Mouse (Mus musculus): Measurements from ENCODE around the gene Podn. TPM values are rescaled to one million over a fixed set of nuclear protein-coding genes. Genes with fewer than 3 reads are reported as not detected.

The Podn gene
- polyA plus RNA-seq, 1 experiment: 1.5 TPM

DNA sequence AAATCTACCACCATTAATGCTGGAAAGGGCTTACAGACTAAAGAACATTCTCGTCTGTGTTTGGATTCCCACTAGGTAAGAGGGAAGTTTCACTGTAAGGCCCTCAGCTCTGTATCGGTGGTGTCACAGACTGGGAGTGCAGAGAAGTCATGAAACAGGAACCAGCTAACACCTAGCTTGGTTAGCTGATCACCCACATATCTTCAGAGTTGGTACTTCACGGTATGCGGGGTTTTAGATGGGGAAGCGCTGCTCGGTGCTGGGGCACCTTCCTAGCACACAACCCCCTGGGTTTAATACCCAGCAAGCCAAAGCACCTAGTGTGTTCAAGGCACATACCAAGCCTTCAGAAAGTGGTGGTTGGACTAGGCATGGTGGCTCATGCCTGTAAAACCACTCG lies 29.0 kb downstream of the Podn start:
- Histone ChIP-seq H3K27me3 (ENCODE audit: control insufficient read depth, insufficient read depth, low read length) (no peaks in the 10 kb centered on the region), H3K4me3 (ENCODE audit: control insufficient read depth, low read depth, low read length) (no peak overlapping the region), H3K27ac (ENCODE audit: control insufficient read depth, insufficient read depth, low read depth, low read length) (no peak overlapping the region), H3K36me3 (ENCODE audit: control insufficient read depth, insufficient read depth, low read length) (no peaks in the 10 kb centered on the region; the same call in 1 of the 2 replicates), H3K4me1 (ENCODE audit: control insufficient read depth, insufficient read depth, low read length) (peaks cover 4% of the 10 kb centered on the region)
- TF ChIP-seq POLR2A (IDR thresholded peaks at IDR 0.05; ENCODE audit: control insufficient read depth, low read depth, low read length) (no peak), CTCF (IDR thresholded peaks at IDR 0.05; ENCODE audit: control insufficient read depth, insufficient read depth, insufficient replicate concordance, low read depth, low read length) (no peak)

DNA sequence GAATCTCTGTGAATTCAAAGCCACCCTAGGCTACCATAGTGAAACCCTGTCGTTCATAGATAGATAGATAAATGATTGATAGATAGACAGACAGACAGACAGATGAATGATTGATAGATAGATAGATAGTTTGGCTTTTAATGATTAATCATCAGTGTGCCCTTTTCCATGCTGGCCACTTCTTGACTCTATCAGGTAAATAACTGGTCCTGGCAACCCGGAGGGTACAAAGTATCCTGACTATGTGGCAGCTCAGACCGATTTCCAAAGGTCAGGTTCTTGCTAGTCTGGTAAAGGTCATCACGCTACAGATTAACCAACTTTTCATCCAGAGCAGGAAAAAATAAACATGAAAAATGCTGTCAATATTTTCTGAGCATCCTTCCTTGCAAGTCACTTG lies 29.7 kb downstream of the Podn start:
- TF ChIP-seq CTCF (IDR thresholded peaks at IDR 0.05; ENCODE audit: control insufficient read depth, insufficient read depth, insufficient replicate concordance, low read depth, low read length): no peak
- TF ChIP-seq POLR2A (IDR thresholded peaks at IDR 0.05; ENCODE audit: control insufficient read depth, low read depth, low read length): no peak
- Histone ChIP-seq H3K4me1 (ENCODE audit: control insufficient read depth, insufficient read depth, low read length) (peaks cover 4% of the 10 kb centered on the region), H3K27ac (ENCODE audit: control insufficient read depth, insufficient read depth, low read depth, low read length) (no peak overlapping the region), H3K4me3 (ENCODE audit: control insufficient read depth, low read depth, low read length) (no peak overlapping the region), H3K36me3 (ENCODE audit: control insufficient read depth, insufficient read depth, low read length) (no peaks in the 10 kb centered on the region; the same call in 1 of the 2 replicates), H3K27me3 (ENCODE audit: control insufficient read depth, insufficient read depth, low read length) (no peaks in the 10 kb centered on the region)

DNA sequence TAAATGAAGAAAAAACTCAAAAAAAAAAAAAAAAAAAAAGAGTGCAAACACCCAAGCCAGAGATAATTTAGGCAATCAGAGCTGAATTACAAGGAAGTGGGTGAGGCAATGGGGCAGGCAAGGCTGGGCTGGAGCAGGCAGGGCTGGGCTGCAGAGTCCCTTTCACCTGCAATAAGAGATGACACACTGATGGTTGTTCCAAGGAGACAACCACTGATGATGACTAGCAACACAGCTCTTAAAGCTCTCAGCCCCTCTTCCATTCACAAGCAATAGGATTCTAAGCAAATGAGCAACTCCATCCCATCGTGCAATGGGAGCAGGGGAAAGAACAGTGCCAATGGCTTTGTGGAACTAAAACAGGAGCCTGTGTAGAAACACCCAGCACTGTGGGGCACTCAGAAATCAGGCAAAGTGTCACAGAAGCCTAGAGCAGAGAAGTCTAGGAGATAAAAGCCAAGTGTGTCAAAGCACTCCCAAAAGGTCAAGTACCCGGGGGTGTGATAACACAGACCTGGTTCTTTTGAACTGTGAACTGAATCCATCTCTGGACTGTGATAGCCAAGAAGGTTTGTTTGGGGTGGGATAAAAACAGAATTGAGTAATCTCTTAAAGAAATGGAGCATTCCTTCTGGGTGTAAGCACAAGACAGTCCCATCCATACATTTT lies 30.9 kb downstream of the Podn start:
- no peaks in the 10 kb centered on the region for H3K4me1 ChIP-seq (ENCODE audit: control insufficient read depth, insufficient read depth, low read length)
- no peak overlapping the region for H3K27ac ChIP-seq (ENCODE audit: control insufficient read depth, insufficient read depth, low read depth, low read length)
- no peak overlapping the region for H3K4me3 ChIP-seq (ENCODE audit: control insufficient read depth, low read depth, low read length)
- no peak for TF ChIP-seq CTCF (IDR thresholded peaks at IDR 0.05; ENCODE audit: control insufficient read depth, insufficient read depth, insufficient replicate concordance, low read depth, low read length)
- TF ChIP-seq POLR2A (IDR thresholded peaks at IDR 0.05; ENCODE audit: control insufficient read depth, low read depth, low read length): no peak
- H3K27me3 ChIP-seq (ENCODE audit: control insufficient read depth, insufficient read depth, low read length): no peaks in the 10 kb centered on the region
- H3K36me3 ChIP-seq (ENCODE audit: control insufficient read depth, insufficient read depth, low read length): no peaks in the 10 kb centered on the region; the same call in 1 of the 2 replicates

DNA sequence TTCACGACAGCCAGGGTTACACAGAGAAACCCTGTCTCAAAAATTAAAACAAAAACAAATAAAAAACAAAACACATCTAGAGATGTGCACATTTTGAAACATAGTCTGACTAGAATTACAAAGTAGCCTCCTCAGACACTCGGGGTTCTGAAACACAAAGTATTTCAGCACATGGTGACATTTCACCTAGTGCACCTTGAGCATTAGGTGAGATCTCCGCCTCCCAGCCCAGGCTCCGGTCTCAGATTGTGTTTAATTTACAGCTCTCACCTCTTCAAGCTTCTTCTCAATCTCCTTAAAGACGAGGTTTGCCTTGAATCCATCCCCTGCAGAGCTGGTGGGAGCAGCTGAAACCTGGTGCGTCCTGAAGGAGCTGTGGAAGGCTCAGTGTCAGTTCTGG lies 32.6 kb downstream of the Podn start:
- H3K36me3 ChIP-seq (ENCODE audit: control insufficient read depth, insufficient read depth, low read length): no peaks in the 10 kb centered on the region; the same call in 1 of the 2 replicates
- no peaks in the 10 kb centered on the region for H3K27me3 ChIP-seq (ENCODE audit: control insufficient read depth, insufficient read depth, low read length)
- H3K4me1 ChIP-seq (ENCODE audit: control insufficient read depth, insufficient read depth, low read length): no peaks in the 10 kb centered on the region
- no peak overlapping the region for H3K27ac ChIP-seq (ENCODE audit: control insufficient read depth, insufficient read depth, low read depth, low read length)
- H3K4me3 ChIP-seq (ENCODE audit: control insufficient read depth, low read depth, low read length): no peak overlapping the region
- TF ChIP-seq POLR2A (IDR thresholded peaks at IDR 0.05; ENCODE audit: control insufficient read depth, low read depth, low read length) (no peak), CTCF (IDR thresholded peaks at IDR 0.05; ENCODE audit: control insufficient read depth, insufficient read depth, insufficient replicate concordance, low read depth, low read length) (no peak)

DNA sequence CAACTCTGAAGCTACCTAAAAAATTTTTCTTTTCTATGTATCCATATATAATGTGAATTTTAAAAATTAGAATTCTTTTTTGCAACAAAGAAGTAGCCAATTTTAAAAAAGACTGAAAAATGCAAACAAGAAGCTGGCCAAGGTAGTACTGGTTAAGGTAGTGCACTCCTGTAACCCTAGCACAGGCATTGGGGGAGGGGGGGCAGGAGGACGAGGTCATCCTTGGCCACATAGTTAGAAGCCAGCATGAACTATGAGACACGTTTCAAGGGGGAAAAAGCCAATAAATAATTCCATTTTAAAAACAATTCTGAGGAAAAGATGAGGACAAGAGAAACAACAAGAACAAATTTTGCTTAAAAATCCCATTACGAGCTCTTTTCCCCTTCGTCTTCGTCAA lies 33.7 kb downstream of the Podn start:
- no peak overlapping the region for H3K27ac ChIP-seq (ENCODE audit: control insufficient read depth, insufficient read depth, low read depth, low read length)
- no peaks in the 10 kb centered on the region for H3K27me3 ChIP-seq (ENCODE audit: control insufficient read depth, insufficient read depth, low read length)
- H3K4me1 ChIP-seq (ENCODE audit: control insufficient read depth, insufficient read depth, low read length): no peaks in the 10 kb centered on the region
- no peaks in the 10 kb centered on the region; the same call in 1 of the 2 replicates for H3K36me3 ChIP-seq (ENCODE audit: control insufficient read depth, insufficient read depth, low read length)
- TF ChIP-seq POLR2A (IDR thresholded peaks at IDR 0.05; ENCODE audit: control insufficient read depth, low read depth, low read length) (no peak), CTCF (IDR thresholded peaks at IDR 0.05; ENCODE audit: control insufficient read depth, insufficient read depth, insufficient replicate concordance, low read depth, low read length) (no peak)
- H3K4me3 ChIP-seq (ENCODE audit: control insufficient read depth, low read depth, low read length): no peak overlapping the region

DNA sequence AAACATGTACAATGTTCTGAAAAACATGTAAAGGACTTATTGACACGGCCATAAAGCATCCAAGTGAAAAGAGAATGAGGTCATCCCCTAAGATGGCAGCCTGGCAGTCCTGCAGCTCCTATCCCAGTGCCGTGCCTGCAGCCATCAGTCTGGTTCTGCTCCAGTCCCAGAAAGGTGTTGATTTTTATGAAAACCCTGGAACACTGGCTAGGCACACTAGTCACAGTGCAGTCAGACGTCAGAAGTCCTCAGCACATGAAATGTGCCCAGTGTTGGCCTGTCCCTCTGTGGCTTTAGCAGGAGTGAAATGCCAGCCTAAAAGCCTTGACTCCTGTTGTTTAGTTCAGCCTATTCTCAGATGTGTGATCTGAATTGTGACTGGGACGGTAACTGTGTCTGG lies 35.5 kb downstream of the Podn start:
- Histone ChIP-seq H3K36me3 (ENCODE audit: control insufficient read depth, insufficient read depth, low read length) (no peaks in the 10 kb centered on the region; the same call in 1 of the 2 replicates), H3K27ac (ENCODE audit: control insufficient read depth, insufficient read depth, low read depth, low read length) (no peak overlapping the region)

DNA sequence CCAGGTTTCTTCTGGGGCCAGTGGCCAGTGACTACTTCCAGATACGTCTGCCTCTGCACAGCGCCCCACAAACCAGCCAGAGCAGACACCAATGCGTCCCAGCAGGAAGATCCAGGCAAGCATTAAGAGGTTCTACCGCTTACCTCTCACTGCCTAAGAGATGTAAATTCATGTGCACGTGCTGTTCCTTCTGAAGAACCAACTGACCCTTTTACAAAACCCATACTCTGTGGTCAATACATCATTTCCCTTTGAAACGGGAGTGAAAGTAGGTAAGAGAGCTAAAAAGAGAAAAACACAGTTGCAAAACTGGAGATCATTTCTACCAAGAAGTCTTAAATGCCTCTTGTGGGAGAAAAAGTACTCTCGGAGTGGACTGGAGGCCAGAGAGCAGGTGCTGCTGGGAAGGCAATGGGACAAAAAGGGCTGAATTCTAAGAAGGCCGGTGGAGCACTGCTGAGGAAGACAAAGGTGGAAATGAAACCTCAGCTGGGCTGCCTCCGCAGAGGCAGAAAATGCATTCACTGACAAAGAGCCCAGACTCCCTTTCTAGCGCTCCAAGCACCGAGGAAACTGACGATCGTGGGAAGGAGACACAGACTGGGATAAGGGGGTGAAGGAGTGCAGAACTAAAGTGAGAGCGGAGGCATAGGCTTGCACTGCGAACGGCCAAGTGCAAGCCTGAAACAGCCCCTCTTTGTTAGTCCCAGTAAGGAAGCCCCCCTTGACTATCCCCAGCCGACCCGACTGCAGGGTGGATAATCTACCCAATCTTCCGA lies 36.5 kb downstream of the Podn start:
- Histone ChIP-seq H3K36me3 (ENCODE audit: control insufficient read depth, insufficient read depth, low read length) (no peaks in the 10 kb centered on the region; the same call in 1 of the 2 replicates), H3K27me3 (ENCODE audit: control insufficient read depth, insufficient read depth, low read length) (no peaks in the 10 kb centered on the region), H3K4me3 (ENCODE audit: control insufficient read depth, low read depth, low read length) (no peak overlapping the region), H3K27ac (ENCODE audit: control insufficient read depth, insufficient read depth, low read depth, low read length) (no peak overlapping the region), H3K4me1 (ENCODE audit: control insufficient read depth, insufficient read depth, low read length) (no peaks in the 10 kb centered on the region)
- no peak for TF ChIP-seq POLR2A (IDR thresholded peaks at IDR 0.05; ENCODE audit: control insufficient read depth, low read depth, low read length)

More for the DNA sequence above, 35.5 kb downstream of the Podn start:
- Histone ChIP-seq H3K4me1 (ENCODE audit: control insufficient read depth, insufficient read depth, low read length) (no peaks in the 10 kb centered on the region), H3K27me3 (ENCODE audit: control insufficient read depth, insufficient read depth, low read length) (no peaks in the 10 kb centered on the region), H3K4me3 (ENCODE audit: control insufficient read depth, low read depth, low read length) (no peak overlapping the region)
- TF ChIP-seq POLR2A (IDR thresholded peaks at IDR 0.05; ENCODE audit: control insufficient read depth, low read depth, low read length) (no peak), CTCF (IDR thresholded peaks at IDR 0.05; ENCODE audit: control insufficient read depth, insufficient read depth, insufficient replicate concordance, low read depth, low read length) (no peak)
